Mouse (Mus musculus) embryonic fibroblast, embryonic 13.5 days (primary cell): ENCODE results near the gene Serinc2.

Experiments used
- CTCF ChIP-seq: IDR thresholded peaks from 2 replicates; pipeline ENCODE4 v1.5.1; 2011; ENCODE audit warnings: mild to moderate bottlenecking, control low read depth, low read length, moderate library complexity, borderline replicate concordance; ENCODE audit not compliant: insufficient read depth
- POLR2A ChIP-seq: IDR thresholded peaks from 2 replicates; pipeline ENCODE4 v1.6.1; 2011; ENCODE audit warnings: low read depth, mild to moderate bottlenecking, control low read depth, low read length, moderate library complexity

- no peak for TF ChIP-seq CTCF
- TF ChIP-seq POLR2A, result no peak
Observed at GRCm38 (mm10) chr4:130276573-130277176, 2.3 kb downstream of the Serinc2 start.
